Mouse (Mus musculus) ES-Bruce4 (cell line): ENCODE measurements at regions not wholly inside any gene's neighbourhood (a gene's known extent, or its start where the extent isn't known, plus 50 kb on each side); places are given as distances from the start of the nearest gene placed in this dataset.

ENCODE experiments used
- CTCF ChIP-seq: IDR thresholded peaks from one replicate; pipeline ENCODE4 v1.8.1; 2011; ENCODE audit warnings: low read depth, low read length
- EP300 ChIP-seq: IDR thresholded peaks from 2 replicates; pipeline ENCODE4 v1.6.1; 2011; ENCODE audit warnings: low read depth, low read length; ENCODE audit not compliant: insufficient read depth
- POLR2A ChIP-seq: IDR thresholded peaks from one replicate; pipeline ENCODE4 v1.8.1; 2011; ENCODE audit warnings: low read length; ENCODE audit not compliant: insufficient read depth

- TF ChIP-seq CTCF, result no peak
- TF ChIP-seq EP300, result no peak
- TF ChIP-seq POLR2A, result no peak
Measured at GRCm38 (mm10) chr2:178785843-178786242, 355.5 kb downstream of the Cdh26 start.
